Mouse (Mus musculus): ENCODE results near the gene Dpf2.

GRCm38 (mm10) chr19:5878916-5879315 lies 33.9 kb downstream of the Dpf2 start:
- TF ChIP-seq CTCF (IDR thresholded peaks at IDR 0.05; ENCODE audit: insufficient read depth, low read depth, low read length), result no peak
- TF ChIP-seq POLR2A (IDR thresholded peaks at IDR 0.05; ENCODE audit: insufficient read depth, low read depth, low read length), result no peak

Data from olfactory bulb, adult 2 months (tissue).